Comparison of ENCODE assay signal across 17 mouse cellular contexts in the genomic region with DNA sequence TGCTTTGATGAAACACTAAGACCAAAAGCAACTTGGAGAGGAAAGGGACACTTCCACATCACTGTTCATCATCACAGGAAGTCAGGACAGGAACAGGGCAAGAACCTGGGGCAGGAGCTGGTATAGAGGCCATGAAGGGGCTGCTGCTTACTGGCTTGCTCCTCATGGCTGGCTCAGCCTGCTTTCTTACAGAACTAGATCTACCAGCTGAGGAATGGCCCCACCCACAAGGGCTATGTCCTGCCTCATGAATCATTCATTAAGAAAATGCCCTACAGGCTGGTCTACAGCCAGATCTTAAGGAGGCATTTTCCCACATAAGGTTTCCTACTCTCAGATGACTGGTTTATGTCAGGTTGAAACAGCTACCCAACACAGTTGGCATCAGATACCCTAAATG.
DNase-seq lines count a peak whose midpoint lies in the region; ATAC-seq and TF ChIP-seq lines count a peak whose summit lies in the region.
"Had no signal": no experiment of that assay in that cellular context is flagged by ENCODE, and none has a peak within 500 bp of the region (broad histone marks: within the 10 kb centered on the region; RNA-seq: fewer than 3 reads in every experiment).

No protein-coding gene starts in this region.

- H3K4me2 ChIP-seq in midbrain, embryonic 11.5 days: no peak overlapping the region
- H3K4me2 ChIP-seq in midbrain, embryonic 13.5 days (replicated peaks): no peak overlapping the region
- no peak overlapping the region for H3K4me2 ChIP-seq in stomach, postnatal 0 days (replicated peaks; ENCODE audit: low read depth)
- H3K4me2 ChIP-seq: heart, embryonic 15.5 days; hindbrain, embryonic 15.5 days had no signal

- no peaks in the 10 kb centered on the region; the same call in 1 of the 2 replicates for H3K4me1 ChIP-seq in midbrain, embryonic 11.5 days (ENCODE audit: control insufficient read depth, insufficient read depth, low read length)
- H3K4me1 ChIP-seq in midbrain, embryonic 13.5 days (replicated peaks): peaks cover 5% of the 10 kb centered on the region
- H3K4me1 ChIP-seq in stomach, postnatal 0 days (replicated peaks; ENCODE audit: control insufficient read depth, insufficient read depth): no peaks in the 10 kb centered on the region
- H3K4me1 ChIP-seq: heart, embryonic 15.5 days; hindbrain, embryonic 15.5 days had no signal

- H3K9me3 ChIP-seq in midbrain, embryonic 11.5 days (ENCODE audit: control insufficient read depth, low read length): no peaks in the 10 kb centered on the region
- H3K9me3 ChIP-seq in midbrain, embryonic 13.5 days: no peaks in the 10 kb centered on the region
- H3K9me3 ChIP-seq in stomach, postnatal 0 days (ENCODE audit: control insufficient read depth, low read length): no peaks in the 10 kb centered on the region
- H3K9me3 ChIP-seq: heart, embryonic 15.5 days; hindbrain, embryonic 15.5 days had no signal

- H3K4me3 ChIP-seq in midbrain, embryonic 11.5 days (ENCODE audit: low read depth, low read length): no peak overlapping the region
- H3K4me3 ChIP-seq in midbrain, embryonic 13.5 days (replicated peaks): no peak overlapping the region
- no peak overlapping the region for H3K4me3 ChIP-seq in stomach, postnatal 0 days (ENCODE audit: low read depth, low read length)
- H3K4me3 ChIP-seq: heart, embryonic 15.5 days; hindbrain, embryonic 15.5 days had no signal

- TF ChIP-seq EP300 in stomach, postnatal 0 days (optimal IDR thresholded peaks at IDR 0.05): no peak

- no peaks in the 10 kb centered on the region for H3K27me3 ChIP-seq in midbrain, embryonic 11.5 days (ENCODE audit: control insufficient read depth, insufficient read depth, low read length)
- no peaks in the 10 kb centered on the region for H3K27me3 ChIP-seq in midbrain, embryonic 13.5 days
- no peaks in the 10 kb centered on the region for H3K27me3 ChIP-seq in stomach, postnatal 0 days (ENCODE audit: control insufficient read depth, insufficient read depth, low read length)
- H3K27me3 ChIP-seq: CH12.LX; heart, embryonic 15.5 days; hindbrain, embryonic 15.5 days had no signal

- no peak for DNase-seq in midbrain, embryonic 11.5 days (ENCODE audit: low spot score, missing footprints)
- DNase-seq in ZHBTc4 (ENCODE audit: low read depth, low spot score): peak; percentile 43
- DNase-seq in kidney, adult 9 months: peak; percentile 64
- DNase-seq in stomach, postnatal 0 days (ENCODE audit: low spot score): peak; percentile 50
- DNase-seq in left cerebral cortex, postnatal 14 days (ENCODE audit: low spot score in 2 of 2): no peak
- no peak for DNase-seq in frontal cortex, postnatal 10 days (ENCODE audit: low spot score in 2 of 2)
- DNase-seq: adrenal gland, postnatal 36 days; cerebellum, adult 11 months; gastrocnemius, postnatal 36 days; liver; right cerebral cortex, adult 18-20 months; thymus, adult 2 months had no signal

- no peak overlapping the region for H3K9ac ChIP-seq in midbrain, embryonic 11.5 days (ENCODE audit: low read length)
- H3K9ac ChIP-seq in midbrain, embryonic 13.5 days (replicated peaks): no peak overlapping the region
- H3K9ac ChIP-seq in stomach, postnatal 0 days (ENCODE audit: low read length): no peak overlapping the region
- H3K9ac ChIP-seq: heart, embryonic 15.5 days; hindbrain, embryonic 15.5 days had no signal

- no peak for TF ChIP-seq CTCF in stomach, postnatal 0 days (IDR thresholded peaks at IDR 0.05; ENCODE audit: low read depth)

- no peaks in the 10 kb centered on the region for H3K36me3 ChIP-seq in midbrain, embryonic 11.5 days (ENCODE audit: control insufficient read depth, insufficient read depth, low read length)
- 0 out of 2 replicates have a peak, but pooled peaks cover 4% of the 10 kb centered on the region for H3K36me3 ChIP-seq in midbrain, embryonic 13.5 days
- peaks cover 3% of the 10 kb centered on the region; the same call in 1 of the 2 replicates for H3K36me3 ChIP-seq in stomach, postnatal 0 days (ENCODE audit: control insufficient read depth, insufficient read depth, low read length)
- H3K36me3 ChIP-seq: hindbrain, embryonic 15.5 days had no signal

- intact Hi-C loops in left cerebral cortex, postnatal 14 days (cut with DNase I): no loop called here

- H3K27ac ChIP-seq in midbrain, embryonic 11.5 days (ENCODE audit: low read depth, low read length): no peak overlapping the region
- no peak overlapping the region for H3K27ac ChIP-seq in midbrain, embryonic 13.5 days
- H3K27ac ChIP-seq in stomach, postnatal 0 days (replicated peaks): no peak overlapping the region
- H3K27ac ChIP-seq: heart, embryonic 15.5 days; hindbrain, embryonic 15.5 days; macrophage had no signal

- ATAC-seq in midbrain, embryonic 11.5 days (ENCODE audit: low FRiP score): peak; percentile 59; the same call in 1 of the 2 replicates
- no peak for ATAC-seq in midbrain, embryonic 13.5 days
- peak; percentile 63 for ATAC-seq in stomach, postnatal 0 days (ENCODE audit: low FRiP score, low TSS enrichment)

Comparison
In these comparisons a context has a peak if more than half of its experiments do, and no peak if none do; other contexts are left out.
1. DNase-seq: peak in ZHBTc4 (single experiment), kidney, adult 9 months (single experiment) and stomach, postnatal 0 days (single experiment); none in midbrain, embryonic 11.5 days (single experiment), left cerebral cortex, postnatal 14 days (0 of 2) and frontal cortex, postnatal 10 days (0 of 2).